Mouse (Mus musculus) myocyte (in vitro differentiated cells): Measurements from ENCODE around the gene Acot12. TPM values are rescaled to one million over a fixed set of nuclear protein-coding genes. Genes with fewer than 3 reads are reported as not detected.
"Not testable (repeated sequence)": the region's sequence is repeated elsewhere in the genome, so short reads cannot be mapped to it uniquely, and the experiment has no call there.

Experiments used
- H3K27me3 ChIP-seq: one replicate; pipeline ENCODE4 v1.6.1; 2011; ENCODE audit not compliant: control insufficient read depth, insufficient read depth, insufficient read length
- H3K36me3 ChIP-seq: one replicate; pipeline ENCODE4 v1.6.1; 2011; ENCODE audit not compliant: control insufficient read depth, insufficient read depth
- H3K4me2 ChIP-seq: one replicate; pipeline ENCODE4 v1.6.1; 2011; ENCODE audit warnings: low read depth, control low read depth
- H3K4me3 ChIP-seq: one replicate; pipeline ENCODE4 v1.5.1; 2011; ENCODE audit warnings: mild to moderate bottlenecking, control low read depth, moderate library complexity
- H3K79me2 ChIP-seq: one replicate; pipeline ENCODE4 v1.6.1; 2011; ENCODE audit not compliant: control insufficient read depth, insufficient read depth
- H3ac ChIP-seq: one replicate; pipeline ENCODE4 v1.6.1; 2011; ENCODE audit not compliant: control insufficient read depth, insufficient read length
- CEBPB ChIP-seq: IDR thresholded peaks from 2 replicates; pipeline ENCODE4 v1.6.1; 2011; ENCODE audit warnings: mild to moderate bottlenecking, moderate library complexity; ENCODE audit not compliant: poor library complexity, insufficient read depth, severe bottlenecking
- E2F4 ChIP-seq: IDR thresholded peaks from one replicate; pipeline ENCODE4 v1.6.1; 2011; ENCODE audit warnings: mild to moderate bottlenecking, control low read depth, moderate library complexity; ENCODE audit not compliant: insufficient read depth
- MAX ChIP-seq: IDR thresholded peaks from one replicate; pipeline ENCODE4 v1.6.1; 2011; ENCODE audit warnings: low read depth, mild to moderate bottlenecking, control low read depth
- MYOD1 ChIP-seq, 3 experiments: IDR thresholded peaks; one replicate each; pipeline ENCODE4 v1.6.1; 2011; ENCODE audit warnings: control low read depth in 2 of 3, low read depth in 2 of 3, mild to moderate bottlenecking in 2 of 3, moderate library complexity in 1 of 3; ENCODE audit not compliant: insufficient read length in 2 of 3, control insufficient read depth in 1 of 3
- MYOG ChIP-seq, 3 experiments: IDR thresholded peaks; one replicate each; pipeline ENCODE4 v1.6.1; 2011; ENCODE audit warnings: control low read depth in 2 of 3, low read depth in 2 of 3, mild to moderate bottlenecking in 2 of 3; ENCODE audit not compliant: insufficient read length in 2 of 3, control insufficient read depth in 1 of 3, insufficient read depth in 1 of 3
- POLR2A ChIP-seq: IDR thresholded peaks from one replicate; pipeline ENCODE4 v1.6.1; 2011; ENCODE audit warnings: low read depth, mild to moderate bottlenecking, control low read depth, moderate library complexity; ENCODE audit not compliant: insufficient read length
- POLR2AphosphoS2 ChIP-seq: IDR thresholded peaks from one replicate; pipeline ENCODE4 v1.6.1; 2011; ENCODE audit warnings: low read depth, control low read depth; ENCODE audit not compliant: insufficient read length
- REST ChIP-seq: IDR thresholded peaks from one replicate; pipeline ENCODE4 v1.6.1; 2011; ENCODE audit warnings: mild to moderate bottlenecking, control low read depth, moderate library complexity; ENCODE audit not compliant: insufficient read depth, insufficient read length
- SRF ChIP-seq: IDR thresholded peaks from one replicate; pipeline ENCODE4 v1.6.1; 2011; ENCODE audit warnings: low read depth; ENCODE audit not compliant: control insufficient read depth, insufficient read length
- TCF12 ChIP-seq: IDR thresholded peaks from one replicate; pipeline ENCODE4 v1.6.1; 2011; ENCODE audit warnings: mild to moderate bottlenecking, control low read depth; ENCODE audit not compliant: poor library complexity, insufficient read depth, severe bottlenecking
- TCF3 ChIP-seq: IDR thresholded peaks from one replicate; pipeline ENCODE4 v1.6.1; 2011; ENCODE audit warnings: low read depth, control low read depth; ENCODE audit not compliant: insufficient read length
- USF1 ChIP-seq: IDR thresholded peaks from one replicate; pipeline ENCODE4 v1.6.1; 2011; ENCODE audit warnings: low read depth, mild to moderate bottlenecking, control low read depth, moderate library complexity
- polyA plus RNA-seq: library from polyadenylated mRNA; unstranded; fragments of >200 nt; fragmentation: generic; extraction: Trizol; gene quantifications from one replicate; pipeline ENCODE4 v1.2.1, GENCODE M21; 2012; ENCODE audit warnings: missing spikeins

The Acot12 gene
- polyA plus RNA-seq, 1 experiment = 0.13 TPM

DNA sequence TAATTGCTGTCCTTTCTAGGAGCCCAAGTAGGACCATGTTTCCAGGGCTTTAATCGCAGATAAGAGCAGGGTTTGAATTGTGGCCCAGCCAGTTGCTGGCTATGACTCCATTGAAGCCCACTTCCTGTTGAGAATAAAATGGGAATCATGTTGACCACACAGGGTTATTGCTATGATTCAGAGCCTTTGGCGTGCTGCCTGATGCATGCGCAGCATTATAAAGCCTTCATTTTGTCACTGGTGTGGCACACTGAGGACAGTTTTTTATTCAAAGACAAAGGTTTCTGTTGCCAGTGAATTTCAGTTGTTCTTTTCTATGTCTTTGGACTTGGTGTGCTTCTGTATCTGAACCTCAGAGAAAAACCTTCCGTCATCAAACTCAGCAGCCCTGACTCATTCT is 14.9 kb downstream of the Acot12 start:
- no peaks in the 10 kb centered on the region for H3K79me2 ChIP-seq
- no peaks in the 10 kb centered on the region for H3K27me3 ChIP-seq
- no peak overlapping the region for H3ac ChIP-seq
- no peaks in the 10 kb centered on the region for H3K36me3 ChIP-seq
- H3K4me2 ChIP-seq = peak overlapping the region; percentile 64
- peak in 1 of 3 experiments; percentile 5 for TF ChIP-seq MYOD1 (IDR thresholded peaks at IDR 0.05; ENCODE audit: control insufficient read depth in 1 of 3, insufficient read length in 2 of 3, low read depth in 2 of 3)
- TF ChIP-seq POLR2A = no peak
- 0 out of 2 replicates have a peak, but pooled peaks have one; percentile 17 for TF ChIP-seq CEBPB
- no peak overlapping the region for H3K4me3 ChIP-seq

DNA sequence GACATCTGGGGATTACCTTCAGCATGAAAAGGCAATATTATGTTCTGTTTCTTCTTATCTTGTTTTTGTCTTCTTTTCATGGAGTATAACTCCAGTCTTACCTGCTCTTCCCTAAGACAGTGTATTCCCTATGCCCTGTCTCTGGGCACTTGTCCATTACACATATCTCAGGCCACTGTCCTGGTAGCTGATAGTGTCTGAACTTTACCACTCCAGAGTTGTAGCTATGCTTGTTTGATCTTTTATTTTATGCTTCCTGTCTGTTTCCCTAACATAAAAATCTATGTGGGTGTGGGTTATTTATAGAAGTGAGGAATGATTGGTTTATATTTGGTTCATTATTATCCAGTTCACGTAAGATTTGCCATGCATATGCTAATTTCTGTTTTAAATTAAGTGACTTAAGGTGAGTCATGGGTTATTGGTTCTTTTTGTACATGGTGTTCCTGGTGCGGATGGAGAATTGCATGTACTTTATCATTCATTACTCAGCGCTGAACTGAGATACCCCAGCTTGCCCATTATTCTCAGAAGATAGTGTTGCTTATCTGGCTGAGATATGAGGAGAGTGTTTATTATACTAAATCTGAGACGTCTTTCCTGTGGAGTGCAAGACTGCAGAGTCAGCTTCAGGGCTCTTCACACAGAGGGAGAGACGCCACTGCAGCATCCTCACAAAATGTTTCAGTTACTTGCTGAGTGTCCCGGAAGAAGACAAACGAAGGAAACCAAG is 17.2 kb downstream of the Acot12 start:
- H3K27me3 ChIP-seq = no peaks in the 10 kb centered on the region

DNA sequence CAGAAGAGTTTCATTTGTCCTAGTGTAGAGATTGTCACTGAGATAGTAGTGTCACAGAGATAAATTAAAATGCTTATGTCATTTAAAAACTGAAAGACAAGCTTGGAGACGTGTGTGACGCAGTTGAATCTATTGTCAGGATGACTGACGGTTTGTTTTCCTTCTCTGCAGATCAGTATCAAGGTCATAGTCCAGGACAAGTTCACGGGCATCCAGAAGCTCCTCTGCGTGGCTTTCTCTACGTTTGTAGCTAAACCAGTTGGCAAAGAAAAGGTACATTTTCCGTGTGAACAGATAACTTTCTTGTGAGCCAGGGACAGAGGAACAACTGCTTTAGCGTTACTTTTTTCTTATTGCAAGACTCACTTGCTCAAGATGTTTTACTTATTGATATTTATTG is 18.5 kb downstream of the Acot12 start:
- H3ac ChIP-seq = no peak overlapping the region
- no peaks in the 10 kb centered on the region for H3K36me3 ChIP-seq
- no peaks in the 10 kb centered on the region for H3K79me2 ChIP-seq
- no peak for TF ChIP-seq REST
- H3K4me2 ChIP-seq = no peak overlapping the region
- no peaks in the 10 kb centered on the region for H3K27me3 ChIP-seq
- no peak overlapping the region for H3K4me3 ChIP-seq

More for the DNA sequence above, 17.2 kb downstream of the Acot12 start:
- no peak for TF ChIP-seq E2F4
- TF ChIP-seq CEBPB = no peak
- TF ChIP-seq TCF12 = no peak
- no peak for TF ChIP-seq POLR2AphosphoS2
- TF ChIP-seq TCF3 = no peak
- TF ChIP-seq MYOD1 (IDR thresholded peaks at IDR 0.05; ENCODE audit: control insufficient read depth in 1 of 3, insufficient read length in 2 of 3, low read depth in 2 of 3) = no peak
- no peak for TF ChIP-seq REST
- no peak for TF ChIP-seq MAX
- TF ChIP-seq MYOG (IDR thresholded peaks at IDR 0.05; ENCODE audit: control insufficient read depth in 1 of 3, insufficient read depth in 1 of 3, insufficient read length in 2 of 3, low read depth in 2 of 3) = no peak
- TF ChIP-seq USF1 = no peak
- TF ChIP-seq SRF = no peak
- TF ChIP-seq POLR2A = no peak
- H3K79me2 ChIP-seq = no peaks in the 10 kb centered on the region
- no peak overlapping the region for H3ac ChIP-seq
- H3K36me3 ChIP-seq = no peaks in the 10 kb centered on the region
- no peak overlapping the region for H3K4me2 ChIP-seq
- no peak overlapping the region for H3K4me3 ChIP-seq

DNA sequence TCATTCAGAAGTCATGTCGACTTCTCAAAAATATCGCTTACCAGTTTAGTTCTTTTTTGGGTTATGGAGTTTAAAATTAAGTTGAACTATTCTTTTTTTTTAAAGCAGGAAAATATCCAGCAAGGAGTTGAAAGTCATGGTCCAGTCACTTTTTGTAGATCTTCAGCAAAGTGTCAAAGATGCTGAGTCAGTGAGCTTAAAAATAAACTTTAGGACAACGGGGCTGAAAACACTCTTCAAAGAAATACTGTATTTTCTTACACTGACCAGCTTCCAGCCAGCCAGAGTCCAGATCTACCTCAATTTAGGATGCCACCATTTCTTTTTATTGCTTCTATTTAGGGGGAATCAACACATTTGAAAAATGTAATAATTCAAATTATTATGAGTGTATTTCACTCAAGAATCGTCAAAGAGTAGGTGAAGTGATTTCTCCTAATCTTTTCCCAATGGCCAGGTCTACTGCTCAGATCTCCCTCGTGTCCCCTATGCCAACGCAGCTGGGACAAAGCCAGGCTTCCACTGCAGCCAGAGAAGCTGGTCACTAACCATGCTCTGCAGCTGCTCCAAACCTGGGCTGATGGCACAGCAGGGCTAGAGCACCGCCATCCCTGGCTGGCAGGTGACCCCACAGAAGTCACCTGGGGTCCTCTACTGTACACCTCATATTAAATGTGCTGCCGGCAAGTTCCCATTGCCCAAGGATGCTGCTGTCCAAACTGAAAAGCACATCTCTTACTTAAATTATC is 19.2 kb downstream of the Acot12 start:
- Histone ChIP-seq H3K36me3 (no peaks in the 10 kb centered on the region), H3K27me3 (no peaks in the 10 kb centered on the region)
- TF ChIP-seq TCF12 (no peak), E2F4 (no peak), POLR2AphosphoS2 (no peak), MYOD1 (IDR thresholded peaks at IDR 0.05; ENCODE audit: control insufficient read depth in 1 of 3, insufficient read length in 2 of 3, low read depth in 2 of 3) (no peak), TCF3 (no peak), MYOG (IDR thresholded peaks at IDR 0.05; ENCODE audit: control insufficient read depth in 1 of 3, insufficient read depth in 1 of 3, insufficient read length in 2 of 3, low read depth in 2 of 3) (no peak), SRF (no peak), MAX (no peak), USF1 (no peak), REST (no peak), CEBPB (no peak), POLR2A (no peak)

DNA sequence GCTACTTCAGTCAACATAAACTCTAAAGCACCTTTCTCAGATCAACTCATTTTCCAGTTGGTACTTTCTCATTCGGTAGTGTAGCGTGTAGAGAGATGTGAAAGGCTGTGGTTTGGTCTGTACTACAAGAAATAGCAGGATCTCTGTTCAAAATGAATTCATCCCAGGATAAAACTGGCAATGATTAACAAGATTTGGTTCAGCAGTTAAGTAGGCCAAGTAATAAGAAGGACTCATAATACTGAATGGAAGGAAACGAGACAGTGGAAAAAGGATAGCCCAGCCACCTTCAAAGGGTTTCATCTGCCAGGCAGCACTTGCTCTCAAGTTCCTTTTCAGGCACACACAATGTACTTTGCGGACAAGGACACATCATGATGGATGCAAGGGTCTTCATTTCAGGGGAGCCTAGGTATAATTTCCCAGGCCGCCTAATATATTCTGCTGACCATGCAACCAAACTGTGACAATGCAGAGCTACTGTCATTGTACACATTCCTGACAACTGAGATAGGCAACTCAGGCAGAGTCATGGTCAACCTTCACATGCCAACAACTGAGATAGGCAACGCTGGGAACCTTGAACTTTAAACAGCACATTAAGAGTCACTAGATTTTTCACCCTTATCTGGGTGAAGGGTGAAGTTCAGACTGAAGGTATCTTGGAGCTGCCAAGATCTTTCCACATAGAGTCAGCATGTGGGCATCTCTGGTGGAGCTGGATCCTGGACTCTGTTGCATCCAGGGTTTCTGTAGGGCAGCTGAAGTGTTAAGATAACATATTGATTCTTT is 20.5 kb downstream of the Acot12 start:
- TF ChIP-seq POLR2A = no peak
- TF ChIP-seq POLR2AphosphoS2 = no peak
- TF ChIP-seq MAX = no peak
- no peak for TF ChIP-seq TCF12
- TF ChIP-seq CEBPB = no peak
- no peak for TF ChIP-seq TCF3
- TF ChIP-seq USF1 = no peak
- Histone ChIP-seq H3K79me2 (no peaks in the 10 kb centered on the region), H3K27me3 (no peaks in the 10 kb centered on the region), H3K4me3 (no peak overlapping the region), H3K36me3 (no peaks in the 10 kb centered on the region), H3ac (no peak overlapping the region), H3K4me2 (no peak overlapping the region)

More for the DNA sequence above, 19.2 kb downstream of the Acot12 start:
- no peak overlapping the region for H3K4me2 ChIP-seq
- H3K79me2 ChIP-seq = no peaks in the 10 kb centered on the region
- no peak overlapping the region for H3K4me3 ChIP-seq
- no peak overlapping the region for H3ac ChIP-seq

DNA sequence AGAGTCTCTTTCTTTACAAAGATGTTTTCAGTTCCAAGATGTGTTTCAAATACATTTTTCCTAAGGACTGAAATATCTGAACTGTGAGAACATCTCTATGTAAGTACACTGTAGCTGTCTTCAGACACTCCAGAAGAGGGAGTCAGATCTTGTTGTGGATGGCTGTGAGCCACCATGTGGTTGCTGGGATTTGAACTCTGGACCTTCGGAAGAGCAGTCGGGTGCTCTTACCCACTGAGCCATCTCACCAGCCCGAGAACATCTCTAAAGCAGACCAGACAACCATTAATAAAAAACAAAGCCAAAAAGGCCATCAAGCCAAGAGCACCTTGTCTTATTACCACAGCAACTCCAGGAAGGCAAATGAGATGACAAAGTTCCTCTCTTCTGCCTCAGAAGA is 22.3 kb downstream of the Acot12 start:
- H3ac ChIP-seq, H3K36me3 ChIP-seq, H3K4me3 ChIP-seq, H3K79me2 ChIP-seq, H3K27me3 ChIP-seq, H3K4me2 ChIP-seq: not testable (repeated sequence)
